ENCODE assay signal across 16 mouse cellular contexts in the genomic region with DNA sequence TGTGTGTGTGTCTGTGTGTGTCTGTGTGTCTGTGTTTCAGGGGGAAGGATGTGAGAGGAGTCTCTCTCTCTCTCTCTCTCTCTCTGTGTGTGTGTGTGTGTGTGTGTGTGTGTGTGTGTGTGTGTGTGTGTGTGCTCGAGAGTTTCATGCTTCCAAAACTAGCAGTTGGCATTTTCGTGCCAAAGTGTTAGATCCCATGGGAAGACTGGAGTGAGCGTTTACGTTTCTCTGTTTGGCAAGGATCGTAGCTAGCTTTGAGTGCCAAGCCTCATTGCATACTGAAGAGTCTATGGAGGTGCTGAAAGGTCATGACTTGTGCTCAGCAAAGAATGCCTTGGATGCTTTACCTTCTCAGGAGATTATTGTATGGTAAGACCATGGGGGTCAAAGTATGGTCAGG.
DNase-seq lines count a peak whose midpoint lies in the region; ATAC-seq and TF ChIP-seq lines count a peak whose summit lies in the region.
"Had no signal": no experiment of that assay in that cellular context is flagged by ENCODE, and none has a peak within 500 bp of the region (broad histone marks: within the 10 kb centered on the region; RNA-seq: fewer than 3 reads in every experiment).

No protein-coding gene starts in this region.

- H3K9me3 ChIP-seq in embryonic facial prominence, embryonic 14.5 days (ENCODE audit: control insufficient read depth, low read length), result no peaks in the 10 kb centered on the region
- H3K9me3 ChIP-seq in embryonic facial prominence, embryonic 10.5 days, result no peaks in the 10 kb centered on the region
- H3K9me3 ChIP-seq in limb, embryonic 14.5 days (ENCODE audit: control insufficient read depth, low read length), result no peaks in the 10 kb centered on the region
- no peaks in the 10 kb centered on the region for H3K9me3 ChIP-seq in liver, postnatal 0 days (ENCODE audit: low read length)
- H3K9me3 ChIP-seq: embryonic facial prominence, embryonic 13.5 days; forebrain, embryonic 13.5 days; hindbrain, embryonic 13.5 days had no signal

- WGBS in embryonic facial prominence, embryonic 14.5 days, result 60% methylated on average over 5 of the region's 5 CpGs
- WGBS in embryonic facial prominence, embryonic 10.5 days, result 68% methylated on average over 5 of the region's 5 CpGs
- 60% methylated on average over 5 of the region's 5 CpGs for WGBS in limb, embryonic 14.5 days
- 77% methylated on average over 4 of the region's 5 CpGs for WGBS in liver, postnatal 0 days (ENCODE audit: insufficient replicate concordance)

- DNase-seq in embryonic facial prominence, embryonic 14.5 days (ENCODE audit: low spot score), result peak; percentile 35
- DNase-seq in embryonic facial prominence, embryonic 10.5 days (ENCODE audit: low spot score), result no peak
- peak; percentile 57 for DNase-seq in NIH3T3 (ENCODE audit: low read depth)
- DNase-seq in adipocyte (ENCODE audit: low spot score), result peak; percentile 80
- peak; percentile 12 for DNase-seq in limb, embryonic 14.5 days (ENCODE audit: low spot score)
- no peak for DNase-seq in liver, postnatal 0 days
- DNase-seq: cerebellum, adult 9-10 months; cerebellum, postnatal 25 days; gastrocnemius, postnatal 36 days; heart, adult 11 months; heart, postnatal 14 days; kidney, adult 11 months had no signal

- no peak overlapping the region for H3K4me3 ChIP-seq in embryonic facial prominence, embryonic 14.5 days (ENCODE audit: low read depth, low read length)
- H3K4me3 ChIP-seq in embryonic facial prominence, embryonic 10.5 days, result no peak overlapping the region
- H3K4me3 ChIP-seq in limb, embryonic 14.5 days (replicated peaks; ENCODE audit: low read length), result no peak overlapping the region
- no peak overlapping the region for H3K4me3 ChIP-seq in liver, postnatal 0 days (ENCODE audit: low read depth, low read length)
- H3K4me3 ChIP-seq: embryonic facial prominence, embryonic 13.5 days; forebrain, embryonic 13.5 days; hindbrain, embryonic 13.5 days had no signal

- no peaks in the 10 kb centered on the region for H3K36me3 ChIP-seq in embryonic facial prominence, embryonic 14.5 days (ENCODE audit: control insufficient read depth, insufficient read depth, low read length)
- no peaks in the 10 kb centered on the region for H3K36me3 ChIP-seq in embryonic facial prominence, embryonic 10.5 days (replicated peaks)
- no peaks in the 10 kb centered on the region for H3K36me3 ChIP-seq in limb, embryonic 14.5 days (ENCODE audit: control insufficient read depth, insufficient read depth, low read length)
- H3K36me3 ChIP-seq in liver, postnatal 0 days (replicated peaks; ENCODE audit: insufficient read depth, low read length), result no peaks in the 10 kb centered on the region
- H3K36me3 ChIP-seq: embryonic facial prominence, embryonic 13.5 days; hindbrain, embryonic 13.5 days had no signal

- no peak for TF ChIP-seq EP300 in liver, postnatal 0 days (IDR thresholded peaks at IDR 0.05; ENCODE audit: low read depth)

- peaks cover 6% of the 10 kb centered on the region; the same call in 1 of the 2 replicates for H3K4me1 ChIP-seq in embryonic facial prominence, embryonic 14.5 days (ENCODE audit: control insufficient read depth, insufficient read depth, low read length)
- 0 out of 2 replicates have a peak, but pooled peaks cover 7% of the 10 kb centered on the region for H3K4me1 ChIP-seq in embryonic facial prominence, embryonic 10.5 days
- H3K4me1 ChIP-seq in limb, embryonic 14.5 days (ENCODE audit: control insufficient read depth, insufficient read depth, low read length), result peaks cover 7% of the 10 kb centered on the region
- no peaks in the 10 kb centered on the region for H3K4me1 ChIP-seq in liver, postnatal 0 days (ENCODE audit: insufficient read depth)
- H3K4me1 ChIP-seq: forebrain, embryonic 13.5 days had no signal

- TF ChIP-seq CTCF in liver, postnatal 0 days (IDR thresholded peaks at IDR 0.05; ENCODE audit: low read depth), result no peak

- no peak overlapping the region for H3K9ac ChIP-seq in embryonic facial prominence, embryonic 14.5 days (ENCODE audit: low read depth, low read length)
- no peak overlapping the region for H3K9ac ChIP-seq in limb, embryonic 14.5 days (ENCODE audit: low read depth, low read length, severe bottlenecking)
- no peak overlapping the region for H3K9ac ChIP-seq in liver, postnatal 0 days (replicated peaks)
- H3K9ac ChIP-seq: embryonic facial prominence, embryonic 13.5 days; forebrain, embryonic 13.5 days; hindbrain, embryonic 13.5 days had no signal

- H3K4me2 ChIP-seq in embryonic facial prominence, embryonic 14.5 days (ENCODE audit: low read depth, low read length), result no peak overlapping the region
- no peak overlapping the region for H3K4me2 ChIP-seq in limb, embryonic 14.5 days (replicated peaks; ENCODE audit: low read depth, low read length, severe bottlenecking)
- no peak overlapping the region for H3K4me2 ChIP-seq in liver, postnatal 0 days (ENCODE audit: low read depth, low read length)
- H3K4me2 ChIP-seq: embryonic facial prominence, embryonic 13.5 days; forebrain, embryonic 13.5 days; hindbrain, embryonic 13.5 days had no signal

- no peak for ATAC-seq in embryonic facial prominence, embryonic 14.5 days (ENCODE audit: low read depth)
- ATAC-seq in limb, embryonic 14.5 days (ENCODE audit: low FRiP score, low read depth), result no peak
- ATAC-seq in liver, postnatal 0 days, result no peak
- ATAC-seq: hindbrain, postnatal 0 days had no signal

- no peak for TF ChIP-seq POLR2A in limb, embryonic 14.5 days (IDR thresholded peaks at IDR 0.05; ENCODE audit: borderline replicate concordance, extremely low read depth, insufficient read depth, insufficient read length)

- H3K27me3 ChIP-seq in embryonic facial prominence, embryonic 14.5 days (replicated peaks; ENCODE audit: control insufficient read depth, insufficient read depth, low read length), result no peaks in the 10 kb centered on the region
- H3K27me3 ChIP-seq in embryonic facial prominence, embryonic 10.5 days (replicated peaks; ENCODE audit: low read depth, poor library complexity, severe bottlenecking), result no peaks in the 10 kb centered on the region
- no peaks in the 10 kb centered on the region for H3K27me3 ChIP-seq in limb, embryonic 14.5 days (ENCODE audit: control insufficient read depth, insufficient read depth, low read length)
- H3K27me3 ChIP-seq in liver, postnatal 0 days (ENCODE audit: insufficient read depth, low read length), result no peaks in the 10 kb centered on the region
- H3K27me3 ChIP-seq: embryonic facial prominence, embryonic 13.5 days; forebrain, embryonic 13.5 days; hindbrain, embryonic 13.5 days had no signal

- no peak overlapping the region for H3K27ac ChIP-seq in embryonic facial prominence, embryonic 14.5 days (replicated peaks; ENCODE audit: low read depth, low read length)
- H3K27ac ChIP-seq in embryonic facial prominence, embryonic 10.5 days (replicated peaks), result no peak overlapping the region
- no peak overlapping the region for H3K27ac ChIP-seq in limb, embryonic 14.5 days (replicated peaks; ENCODE audit: low read depth, low read length)
- no peak overlapping the region for H3K27ac ChIP-seq in liver, postnatal 0 days (ENCODE audit: low read depth)
- H3K27ac ChIP-seq: embryonic facial prominence, embryonic 13.5 days; forebrain, embryonic 13.5 days; hindbrain, embryonic 13.5 days; hindbrain, postnatal 0 days had no signal

Comparison
In these comparisons a context has a peak if more than half of its experiments do, and no peak if none do; other contexts are left out.
1. DNase-seq: peak in embryonic facial prominence, embryonic 14.5 days (single experiment), NIH3T3 (single experiment), adipocyte (single experiment) and limb, embryonic 14.5 days (single experiment); none in embryonic facial prominence, embryonic 10.5 days (single experiment) and liver, postnatal 0 days (single experiment).